Mouse (Mus musculus): ENCODE data around the gene Tsga10ip. TPM values are rescaled to one million over a fixed set of nuclear protein-coding genes. Genes with fewer than 3 reads are reported as not detected.
"Not testable (repeated sequence)": the region's sequence is repeated elsewhere in the genome, so short reads cannot be mapped to it uniquely, and the experiment has no call there.

Tsga10ip gene
- polyA plus RNA-seq, 1 experiment from 2014 or later, result 8.3 TPM

- no peaks in the 10 kb centered on the region for H3K9me3 ChIP-seq
- no peaks in the 10 kb centered on the region for H3K27me3 ChIP-seq (replicated peaks)
- no peak overlapping the region for H3K27ac ChIP-seq
- no peaks in the 10 kb centered on the region for H3K36me3 ChIP-seq
- WGBS, result 85% methylated on average over 13 of the region's 13 CpGs
- H3K4me2 ChIP-seq, result no peak overlapping the region
- no peak for ATAC-seq (ENCODE audit: insufficient read depth, low FRiP score, low read depth)
- no peak overlapping the region for H3K4me3 ChIP-seq (replicated peaks)
- H3K4me1 ChIP-seq, result peaks cover 4% of the 10 kb centered on the region; the same call in 1 of the 2 replicates
- H3K9ac ChIP-seq, result no peak overlapping the region
Observed at GRCm38 (mm10) chr19:5408057-5409001, 6.0 kb upstream of the Tsga10ip start.

GRCm38 (mm10) chr19:5407133-5407532, 4.8 kb upstream of the Tsga10ip start:
- ATAC-seq (ENCODE audit: insufficient read depth, low FRiP score, low read depth), result peak; percentile 42
- no peaks in the 10 kb centered on the region for H3K27me3 ChIP-seq (replicated peaks)
- no peaks in the 10 kb centered on the region for H3K9me3 ChIP-seq
- peak overlapping the region; percentile 41 for H3K9ac ChIP-seq
- H3K27ac ChIP-seq, result peak overlapping the region; percentile 93
- WGBS, result 9% methylated on average over 7 of the region's 7 CpGs
- peak overlapping the region; percentile 56 for H3K4me3 ChIP-seq (replicated peaks)
- peak overlapping the region; percentile 68 for H3K4me2 ChIP-seq
- no peaks in the 10 kb centered on the region for H3K36me3 ChIP-seq
- H3K4me1 ChIP-seq, result peaks cover 4% of the 10 kb centered on the region; the same call in 1 of the 2 replicates

GRCm38 (mm10) chr19:5406531-5407126, 4.3 kb upstream of the Tsga10ip start:
- H3K27me3 ChIP-seq (replicated peaks), result not testable (repeated sequence)

GRCm38 (mm10) chr19:5405924-5406323, 3.6 kb upstream of the Tsga10ip start:
- H3K27ac ChIP-seq, result no peak overlapping the region
- H3K27me3 ChIP-seq (replicated peaks), result no peaks in the 10 kb centered on the region
- WGBS, result 26% methylated on average over 7 of the region's 7 CpGs

More at GRCm38 (mm10) chr19:5406531-5407126, 4.3 kb upstream of the Tsga10ip start:
- Histone ChIP-seq H3K27ac (peak overlapping the region; percentile 93), H3K4me2 (peak overlapping the region; percentile 68), H3K9ac (peak overlapping the region; percentile 41), H3K4me3 (replicated peaks) (peak overlapping the region; percentile 56)
- not testable (repeated sequence) for H3K9me3 ChIP-seq, H3K36me3 ChIP-seq, H3K4me1 ChIP-seq
- WGBS, result 13% methylated on average over 25 of the region's 25 CpGs
- peak; percentile 79 for ATAC-seq (ENCODE audit: insufficient read depth, low FRiP score, low read depth)

GRCm38 (mm10) chr19:5401073-5401472, 1.3 kb downstream of the Tsga10ip start:
- H3K4me1 ChIP-seq; H3K4me2 ChIP-seq; ATAC-seq (ENCODE audit: insufficient read depth, low FRiP score, low read depth); H3K27me3 ChIP-seq (replicated peaks); H3K27ac ChIP-seq; H3K36me3 ChIP-seq; H3K4me3 ChIP-seq (replicated peaks); H3K9me3 ChIP-seq; H3K9ac ChIP-seq: not testable (repeated sequence)
- 68% methylated on average over 4 of the region's 4 CpGs for WGBS

More at GRCm38 (mm10) chr19:5405924-5406323, 3.6 kb upstream of the Tsga10ip start:
- H3K36me3 ChIP-seq, result no peaks in the 10 kb centered on the region
- peak overlapping the region; percentile 48 for H3K4me2 ChIP-seq
- peak overlapping the region; percentile 35 for H3K4me3 ChIP-seq (replicated peaks)
- no peak overlapping the region for H3K9ac ChIP-seq
- no peaks in the 10 kb centered on the region for H3K9me3 ChIP-seq
- H3K4me1 ChIP-seq, result no peaks in the 10 kb centered on the region; the same call in 1 of the 2 replicates
- no peak for ATAC-seq (ENCODE audit: insufficient read depth, low FRiP score, low read depth)

- peaks cover 3% of the 10 kb centered on the region; the same call in 1 of the 2 replicates for H3K4me1 ChIP-seq
- no peak for ATAC-seq (ENCODE audit: insufficient read depth, low FRiP score, low read depth)
- H3K36me3 ChIP-seq, result no peaks in the 10 kb centered on the region
- no peak overlapping the region for H3K4me2 ChIP-seq
- H3K9me3 ChIP-seq, result no peaks in the 10 kb centered on the region
- no peaks in the 10 kb centered on the region for H3K27me3 ChIP-seq (replicated peaks)
- no peak overlapping the region for H3K9ac ChIP-seq
- no peak overlapping the region for H3K27ac ChIP-seq
- 68% methylated on average over 4 of the region's 4 CpGs for WGBS
- H3K4me3 ChIP-seq (replicated peaks), result no peak overlapping the region
Observed at GRCm38 (mm10) chr19:5395371-5395770, 7.0 kb downstream of the Tsga10ip start.

GRCm38 (mm10) chr19:5394168-5394567, 8.2 kb downstream of the Tsga10ip start:
- no peak overlapping the region for H3K9ac ChIP-seq
- H3K4me1 ChIP-seq, result peaks cover 9% of the 10 kb centered on the region
- no peaks in the 10 kb centered on the region for H3K36me3 ChIP-seq
- H3K9me3 ChIP-seq, result no peaks in the 10 kb centered on the region
- no peaks in the 10 kb centered on the region for H3K27me3 ChIP-seq (replicated peaks)
- H3K4me2 ChIP-seq, result no peak overlapping the region
- H3K4me3 ChIP-seq (replicated peaks), result no peak overlapping the region
- H3K27ac ChIP-seq, result peak overlapping the region; percentile 65
- ATAC-seq (ENCODE audit: insufficient read depth, low FRiP score, low read depth), result peak; percentile 51; the same call in 1 of the 2 replicates
- WGBS, result 48% methylated on average over 10 of the region's 10 CpGs

GRCm38 (mm10) chr19:5392892-5393291, 9.4 kb downstream of the Tsga10ip start:
- Histone ChIP-seq H3K27me3 (replicated peaks) (no peaks in the 10 kb centered on the region), H3K4me1 (peaks cover 9% of the 10 kb centered on the region), H3K4me3 (replicated peaks) (no peak overlapping the region), H3K4me2 (no peak overlapping the region), H3K9me3 (no peaks in the 10 kb centered on the region), H3K27ac (0 out of 2 replicates have a peak overlapping the region, but pooled peaks have one; percentile 2), H3K9ac (no peak overlapping the region), H3K36me3 (no peaks in the 10 kb centered on the region)
- ATAC-seq (ENCODE audit: insufficient read depth, low FRiP score, low read depth), result no peak
- WGBS, result 43% methylated on average over 4 of the region's 4 CpGs

GRCm38 (mm10) chr19:5390416-5390815, 11.9 kb downstream of the Tsga10ip start:
- Histone ChIP-seq H3K4me1 (peaks cover 26% of the 10 kb centered on the region), H3K4me2 (peak overlapping the region; percentile 62), H3K27me3 (replicated peaks) (no peaks in the 10 kb centered on the region), H3K4me3 (replicated peaks) (peak overlapping the region; percentile 79), H3K9ac (peak overlapping the region; percentile 3; the same call in 1 of the 2 replicates), H3K9me3 (no peaks in the 10 kb centered on the region), H3K36me3 (peaks cover 4% of the 10 kb centered on the region; the same call in 1 of the 2 replicates), H3K27ac (peak overlapping the region; percentile 67)
- ATAC-seq (ENCODE audit: insufficient read depth, low FRiP score, low read depth), result no peak
- 47% methylated on average over 8 of the region's 8 CpGs for WGBS

- no peak for ATAC-seq (ENCODE audit: insufficient read depth, low FRiP score, low read depth)
- Histone ChIP-seq H3K9ac (peak overlapping the region; percentile 3; the same call in 1 of the 2 replicates), H3K27ac (peak overlapping the region; percentile 89), H3K9me3 (no peaks in the 10 kb centered on the region), H3K4me3 (replicated peaks) (peak overlapping the region; percentile 79), H3K4me1 (peaks cover 26% of the 10 kb centered on the region), H3K36me3 (peaks cover 12% of the 10 kb centered on the region), H3K27me3 (replicated peaks) (no peaks in the 10 kb centered on the region), H3K4me2 (peak overlapping the region; percentile 62)
- WGBS, result 14% methylated on average over 12 of the region's 12 CpGs
Observed at GRCm38 (mm10) chr19:5389647-5390046, 12.7 kb downstream of the Tsga10ip start.

GRCm38 (mm10) chr19:5388588-5389242, 13.6 kb downstream of the Tsga10ip start, which contains the start of gene Sart1:
Gene Sart1, minus strand, starts transcription at chr19:5388703.
- H3K27ac ChIP-seq, result peak within 1 kb of the TSS; percentile 89
- H3K36me3 ChIP-seq, result peaks cover 21% of the 10 kb centered on the region
- H3K27me3 ChIP-seq (replicated peaks), result no peaks in the 10 kb centered on the region
- WGBS, result 1% methylated on average over 43 of the region's 43 CpGs
- peaks cover 26% of the 10 kb centered on the region for H3K4me1 ChIP-seq
- peak; percentile 95 for ATAC-seq (ENCODE audit: insufficient read depth, low FRiP score, low read depth)
- H3K4me2 ChIP-seq, result peak within 1 kb of the TSS; percentile 72
- peak within 1 kb of the TSS; percentile 66 for H3K9ac ChIP-seq
- H3K9me3 ChIP-seq, result no peaks in the 10 kb centered on the region
- peak within 1 kb of the TSS; percentile 79 for H3K4me3 ChIP-seq (replicated peaks)

All from stomach, embryonic 15.5 days (tissue).